Mouse (Mus musculus): ENCODE measurements at regions not wholly inside any gene's neighbourhood (a gene's known extent, or its start where the extent isn't known, plus 50 kb on each side); places are given as distances from the start of the nearest gene placed in this dataset.

DNA sequence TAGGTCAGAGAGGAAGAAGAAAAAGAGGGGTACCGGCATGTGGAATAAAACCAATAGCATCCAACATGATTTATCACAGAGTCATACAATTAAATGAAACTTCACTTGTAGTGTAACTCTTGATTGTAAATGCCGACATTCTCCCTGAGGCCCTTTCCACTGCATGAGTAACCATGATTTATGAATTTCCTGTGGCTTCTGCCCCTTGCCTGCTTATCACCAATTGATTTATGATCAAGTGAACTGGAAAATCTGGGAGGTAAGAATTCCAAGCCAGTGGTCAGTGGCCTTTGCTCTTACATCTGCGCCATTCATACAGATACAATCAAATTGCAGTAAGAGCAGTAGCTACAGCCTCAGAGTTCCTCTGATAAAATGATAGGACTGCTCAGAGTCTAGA is 89.8 kb upstream of the Slc4a7 start:
- no peaks in the 10 kb centered on the region for H3K4me1 ChIP-seq (ENCODE audit: insufficient read depth, low read depth, low read length)
- no peak overlapping the region for H3K4me2 ChIP-seq (replicated peaks; ENCODE audit: low read depth, low read length)
- no peak overlapping the region for H3K27ac ChIP-seq (ENCODE audit: low read length)
- no peaks in the 10 kb centered on the region for H3K9me3 ChIP-seq (ENCODE audit: low read length)
- 62% methylated on average over 3 of the region's 3 CpGs for WGBS
- H3K4me3 ChIP-seq (ENCODE audit: low read depth, low read length) = no peak overlapping the region
- no peaks in the 10 kb centered on the region for H3K27me3 ChIP-seq (replicated peaks; ENCODE audit: insufficient read depth, low read length)
- no peaks in the 10 kb centered on the region for H3K36me3 ChIP-seq (ENCODE audit: insufficient read depth, low read length)
- no peak for ATAC-seq
- TF ChIP-seq EP300 (IDR thresholded peaks at IDR 0.05) (no peak), CTCF (IDR thresholded peaks at IDR 0.05) (no peak)
- no peak for DNase-seq (ENCODE audit: low spot score)
- H3K9ac ChIP-seq (replicated peaks; ENCODE audit: low read depth) = no peak overlapping the region

DNA sequence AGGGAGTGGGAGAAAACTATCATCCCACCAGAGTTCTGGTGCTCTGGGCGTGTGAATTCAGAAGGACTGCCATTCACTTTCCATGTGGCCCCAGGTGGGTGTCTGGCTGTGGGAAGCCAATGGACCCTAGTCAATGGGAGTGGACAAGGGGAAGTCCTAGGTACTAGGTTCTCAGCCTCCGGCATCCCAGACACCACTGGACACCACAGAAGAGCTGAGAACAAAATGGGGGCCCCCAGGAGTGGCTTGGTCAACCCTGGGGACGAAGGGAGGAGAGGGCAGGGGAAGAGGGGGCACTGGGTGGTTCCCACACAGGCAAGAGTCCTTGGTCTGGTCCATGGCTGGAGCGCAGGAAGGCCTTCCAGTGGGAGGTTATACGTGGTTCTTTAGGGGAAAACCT is 81.8 kb upstream of the Slc4a7 start:
- DNase-seq (ENCODE audit: low spot score) (no peak), ATAC-seq (no peak)
- no peak for TF ChIP-seq CTCF (IDR thresholded peaks at IDR 0.05)
- TF ChIP-seq EP300 (IDR thresholded peaks at IDR 0.05) = no peak
- no peak overlapping the region for H3K4me3 ChIP-seq (ENCODE audit: low read depth, low read length)
- no peak overlapping the region for H3K9ac ChIP-seq (replicated peaks; ENCODE audit: low read depth)
- H3K4me1 ChIP-seq (ENCODE audit: insufficient read depth, low read depth, low read length) = no peaks in the 10 kb centered on the region
- no peaks in the 10 kb centered on the region for H3K9me3 ChIP-seq (ENCODE audit: low read length)
- no peaks in the 10 kb centered on the region for H3K27me3 ChIP-seq (replicated peaks; ENCODE audit: insufficient read depth, low read length)
- no peak overlapping the region for H3K4me2 ChIP-seq (replicated peaks; ENCODE audit: low read depth, low read length)
- WGBS = 79% methylated on average over 5 of the region's 5 CpGs
- H3K27ac ChIP-seq (ENCODE audit: low read length) = no peak overlapping the region
- H3K36me3 ChIP-seq (ENCODE audit: insufficient read depth, low read length) = no peaks in the 10 kb centered on the region

- 44% methylated on average over 1 of the region's 1 CpGs for WGBS
- H3K9me3 ChIP-seq (ENCODE audit: low read length) = no peaks in the 10 kb centered on the region
- ATAC-seq (no peak), DNase-seq (ENCODE audit: low spot score) (no peak)
- H3K4me1 ChIP-seq (ENCODE audit: insufficient read depth, low read depth, low read length) = peaks cover 7% of the 10 kb centered on the region; the same call in 1 of the 2 replicates
- TF ChIP-seq CTCF (IDR thresholded peaks at IDR 0.05) = no peak
- no peak for TF ChIP-seq EP300 (IDR thresholded peaks at IDR 0.05)
- H3K9ac ChIP-seq (replicated peaks; ENCODE audit: low read depth) = no peak overlapping the region
- H3K4me3 ChIP-seq (ENCODE audit: low read depth, low read length) = no peak overlapping the region
- no peaks in the 10 kb centered on the region for H3K27me3 ChIP-seq (replicated peaks; ENCODE audit: insufficient read depth, low read length)
- no peaks in the 10 kb centered on the region for H3K36me3 ChIP-seq (ENCODE audit: insufficient read depth, low read length)
- H3K27ac ChIP-seq (ENCODE audit: low read length) = no peak overlapping the region
- no peak overlapping the region for H3K4me2 ChIP-seq (replicated peaks; ENCODE audit: low read depth, low read length)
These were observed 73.4 kb upstream of the Slc4a7 start for GRCm38 (mm10) chr14:14628673-14629072.

DNA sequence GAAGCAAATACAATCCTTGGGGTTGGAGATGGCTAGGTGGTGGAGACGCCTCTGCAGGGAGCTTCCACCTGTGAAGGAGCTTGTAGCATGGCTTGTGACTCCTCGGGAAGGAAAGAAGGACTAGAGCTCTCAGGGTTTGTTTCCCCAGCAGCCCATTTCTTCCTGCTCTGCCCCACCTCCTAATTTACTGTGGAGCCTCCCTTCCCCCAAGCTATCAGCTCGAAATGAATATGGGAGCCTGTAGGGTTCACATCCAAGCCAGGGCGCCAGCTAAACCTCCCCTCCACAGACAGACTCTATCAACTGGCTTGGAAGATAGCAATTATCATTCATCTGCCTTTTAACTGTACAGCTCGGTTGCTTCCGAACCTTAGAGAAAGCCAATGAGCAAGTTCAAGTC is 70.3 kb upstream of the Slc4a7 start:
- H3K36me3 ChIP-seq (ENCODE audit: insufficient read depth, low read length) = no peaks in the 10 kb centered on the region
- no peaks in the 10 kb centered on the region for H3K27me3 ChIP-seq (replicated peaks; ENCODE audit: insufficient read depth, low read length)
- DNase-seq (ENCODE audit: low spot score) (no peak), ATAC-seq (no peak)
- no peak overlapping the region for H3K9ac ChIP-seq (replicated peaks; ENCODE audit: low read depth)
- H3K9me3 ChIP-seq (ENCODE audit: low read length) = no peaks in the 10 kb centered on the region
- WGBS = 52% methylated on average over 6 of the region's 6 CpGs
- H3K4me1 ChIP-seq (ENCODE audit: insufficient read depth, low read depth, low read length) = peaks cover 9% of the 10 kb centered on the region; the same call in 1 of the 2 replicates
- H3K4me3 ChIP-seq (ENCODE audit: low read depth, low read length) = no peak overlapping the region
- no peak overlapping the region for H3K27ac ChIP-seq (ENCODE audit: low read length)
- no peak overlapping the region for H3K4me2 ChIP-seq (replicated peaks; ENCODE audit: low read depth, low read length)
- TF ChIP-seq CTCF (IDR thresholded peaks at IDR 0.05) (no peak), EP300 (IDR thresholded peaks at IDR 0.05) (no peak)

- DNase-seq (ENCODE audit: low spot score) (peak; percentile 35), ATAC-seq (peak; percentile 51; the same call in 1 of the 2 replicates)
- TF ChIP-seq CTCF (IDR thresholded peaks at IDR 0.05) (0 out of 2 replicates have a peak, but pooled peaks have one; percentile 6), EP300 (IDR thresholded peaks at IDR 0.05) (no peak)
- Histone ChIP-seq H3K36me3 (ENCODE audit: insufficient read depth, low read length) (no peaks in the 10 kb centered on the region), H3K27ac (ENCODE audit: low read length) (no peak overlapping the region), H3K9me3 (ENCODE audit: low read length) (no peaks in the 10 kb centered on the region), H3K4me3 (ENCODE audit: low read depth, low read length) (peak overlapping the region; percentile 39), H3K4me1 (ENCODE audit: insufficient read depth, low read depth, low read length) (peaks cover 9% of the 10 kb centered on the region; the same call in 1 of the 2 replicates), H3K27me3 (replicated peaks; ENCODE audit: insufficient read depth, low read length) (no peaks in the 10 kb centered on the region), H3K4me2 (replicated peaks; ENCODE audit: low read depth, low read length) (peak overlapping the region; percentile 51), H3K9ac (replicated peaks; ENCODE audit: low read depth) (no peak overlapping the region; the same call in 1 of the 2 replicates)
- 1% methylated on average over 15 of the region's 15 CpGs for WGBS
These were observed 69.6 kb upstream of the Slc4a7 start for GRCm38 (mm10) chr14:14632471-14632870.

DNA sequence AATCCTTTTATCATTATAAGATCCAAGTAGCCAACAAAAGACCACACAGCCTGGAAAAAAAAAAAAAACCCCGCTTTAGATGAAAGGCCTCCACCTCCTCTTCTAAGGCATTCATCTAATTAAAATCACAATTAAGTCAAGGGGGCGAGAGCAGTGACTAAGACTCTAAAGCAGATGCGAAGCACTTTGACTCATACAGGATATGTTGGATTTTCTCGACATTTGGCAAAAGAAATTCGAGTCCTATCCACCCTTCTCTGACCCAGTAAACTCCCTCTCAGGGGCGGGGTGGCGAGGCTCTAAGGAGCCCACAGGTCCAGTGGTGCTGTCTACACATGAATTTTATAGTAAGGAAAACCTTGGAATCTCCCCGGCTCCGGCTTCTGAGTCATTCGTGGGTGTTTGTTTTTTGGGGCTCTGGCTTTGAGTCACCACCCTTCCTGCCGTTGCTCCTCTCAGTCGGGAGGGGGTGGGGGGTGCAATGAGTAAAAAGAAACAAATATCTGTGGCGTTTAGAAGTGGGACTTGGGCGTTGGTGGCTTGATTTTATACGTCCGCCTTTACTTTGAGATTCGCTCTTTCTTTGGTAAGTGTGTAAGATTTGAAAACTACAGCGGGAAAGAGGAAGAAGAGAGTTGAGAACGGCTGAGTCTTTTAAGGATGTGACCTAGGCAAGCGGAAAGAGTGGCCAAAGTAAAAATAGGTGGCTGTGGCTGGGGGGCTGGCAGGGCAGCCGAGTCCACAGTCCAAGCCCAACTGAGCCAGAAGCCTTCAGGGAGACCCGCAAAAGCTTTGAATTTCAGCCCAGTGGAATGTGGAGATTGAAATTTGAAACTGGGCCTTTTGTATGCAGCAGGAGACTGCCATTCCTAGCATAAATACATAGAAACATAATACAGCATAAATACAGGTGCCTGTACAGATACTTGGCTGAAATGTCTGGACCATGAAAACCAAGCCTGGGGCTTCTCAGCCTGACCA is 68.8 kb upstream of the Slc4a7 start:
- DNase-seq (ENCODE audit: low spot score) (peak; percentile 74), ATAC-seq (peak; percentile 83)
- Histone ChIP-seq H3K4me2 (replicated peaks; ENCODE audit: low read depth, low read length) (peak overlapping the region; percentile 51), H3K27me3 (replicated peaks; ENCODE audit: insufficient read depth, low read length) (no peaks in the 10 kb centered on the region), H3K4me1 (ENCODE audit: insufficient read depth, low read depth, low read length) (peaks cover 9% of the 10 kb centered on the region; the same call in 1 of the 2 replicates), H3K9me3 (ENCODE audit: low read length) (no peaks in the 10 kb centered on the region), H3K27ac (ENCODE audit: low read length) (0 out of 2 replicates have a peak overlapping the region, but pooled peaks have one; percentile 27), H3K4me3 (ENCODE audit: low read depth, low read length) (peak overlapping the region; percentile 39), H3K9ac (replicated peaks; ENCODE audit: low read depth) (0 out of 2 replicates have a peak overlapping the region, but pooled peaks have one; percentile 13), H3K36me3 (ENCODE audit: insufficient read depth, low read length) (no peaks in the 10 kb centered on the region)
- 2% methylated on average over 22 of the region's 22 CpGs for WGBS
- TF ChIP-seq CTCF (IDR thresholded peaks at IDR 0.05) (peak; percentile 19; the same call in 1 of the 2 replicates), EP300 (IDR thresholded peaks at IDR 0.05) (peak; percentile 43)

All from lung, postnatal 0 days (tissue).